Mouse (Mus musculus): ENCODE measurements around the gene Uggt1. TPM values are rescaled to one million over a fixed set of nuclear protein-coding genes. Genes with fewer than 3 reads are reported as not detected.

Uggt1 gene
- total RNA-seq, 2 experiments from 2014 or later, result 42.0 to 44.8 TPM

DNA sequence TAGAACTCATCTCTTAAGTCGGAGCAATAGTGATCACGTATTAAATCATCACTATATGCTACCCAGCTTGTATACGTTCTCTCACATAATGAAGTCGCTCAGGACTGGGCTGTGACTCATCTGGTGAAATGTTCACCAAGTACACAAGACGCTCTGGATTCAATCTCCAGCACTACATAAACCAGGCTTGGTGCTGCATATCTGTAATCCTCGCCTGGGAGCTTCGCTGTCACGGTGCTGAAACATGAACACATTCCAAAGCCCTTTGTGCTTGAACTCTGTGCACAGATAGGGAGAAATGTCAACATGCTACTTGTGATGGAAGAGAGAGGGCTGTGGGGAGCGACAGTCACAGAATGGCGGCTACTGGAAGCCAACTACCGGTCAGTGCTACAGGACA, 52.6 kb downstream of the Uggt1 start:
- DNase-seq (ENCODE audit: low spot score in 2 of 2), result no peak

DNA sequence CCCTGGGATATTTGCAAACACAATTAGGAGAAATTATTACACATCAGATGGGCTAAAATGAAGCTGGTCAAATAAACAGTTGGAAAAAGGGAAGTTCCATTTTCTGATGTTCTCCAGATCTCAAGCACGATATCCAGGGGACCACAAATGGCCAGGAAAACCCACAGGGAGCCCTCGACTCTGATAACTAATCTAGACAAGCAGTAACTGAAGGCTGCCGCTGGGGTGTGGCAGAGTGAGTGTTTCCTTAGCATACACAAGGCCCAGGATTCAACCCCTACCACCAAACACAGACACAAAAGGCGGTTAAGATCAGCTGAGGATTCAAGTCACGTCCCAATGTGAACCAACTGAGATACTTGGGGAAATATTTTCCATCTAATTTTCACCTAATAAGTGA, 64.5 kb downstream of the Uggt1 start:
- no peak for DNase-seq (ENCODE audit: low spot score in 2 of 2)

DNA sequence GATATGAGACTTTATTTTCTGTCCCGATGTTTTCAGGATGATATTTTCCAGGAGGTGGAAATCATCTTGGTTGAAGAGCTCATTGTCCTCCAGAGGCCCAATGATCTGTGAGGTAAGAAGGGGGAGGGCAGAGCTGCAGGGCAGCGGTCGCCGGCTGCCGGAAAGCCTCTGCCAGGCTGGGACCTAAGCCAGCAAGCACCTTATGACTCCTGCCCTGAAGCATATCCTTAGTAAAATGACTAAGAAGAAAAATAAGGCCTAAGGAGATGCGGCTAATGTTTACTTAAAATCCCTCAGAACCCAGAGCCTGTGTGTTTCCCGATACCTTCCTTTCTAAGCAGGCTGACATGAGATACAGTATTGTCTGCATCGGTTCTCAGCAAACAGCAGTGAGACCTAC, 71.1 kb downstream of the Uggt1 start:
- no peak for DNase-seq (ENCODE audit: low spot score in 2 of 2)

DNA sequence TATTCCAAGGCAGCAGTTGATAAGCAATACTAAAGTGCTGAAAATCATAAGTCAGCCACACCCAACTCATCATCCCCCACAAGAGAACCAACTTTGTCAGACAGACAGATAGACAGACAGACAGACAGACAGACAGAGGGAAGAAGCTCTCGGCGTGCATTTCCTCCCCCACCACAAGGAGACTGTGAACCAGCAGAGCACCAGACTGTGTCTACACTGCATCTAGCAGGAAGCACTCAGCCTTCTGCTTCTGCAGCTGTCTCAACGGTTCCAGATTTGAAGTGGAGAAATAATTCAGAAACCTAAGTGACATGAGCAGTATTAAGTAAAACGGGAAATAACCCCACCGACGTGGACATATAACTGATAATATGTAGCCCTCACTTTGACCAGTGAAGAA, 71.6 kb downstream of the Uggt1 start:
- no peak for DNase-seq (ENCODE audit: low spot score in 2 of 2)

DNA sequence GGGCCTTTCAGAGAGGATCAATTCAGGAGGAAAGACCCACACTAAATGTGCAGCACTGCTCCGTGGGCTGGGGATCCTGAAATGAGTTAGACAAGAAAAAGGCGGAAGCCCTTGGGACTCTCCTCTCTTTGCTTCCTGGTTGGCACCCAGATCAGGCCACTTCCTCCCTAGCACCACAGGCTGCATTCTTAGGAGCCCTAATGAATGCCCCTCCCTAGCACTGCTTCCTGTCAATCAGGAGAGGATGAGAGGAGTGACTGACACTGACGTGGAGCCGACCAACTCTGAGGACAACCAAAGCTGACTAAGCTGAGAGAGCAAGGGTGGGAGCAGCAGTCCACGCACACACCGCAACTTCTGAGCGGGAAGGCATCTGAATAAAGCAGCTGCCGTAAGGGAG, 81.8 kb downstream of the Uggt1 start:
- DNase-seq (ENCODE audit: low spot score in 2 of 2), result no peak

DNA sequence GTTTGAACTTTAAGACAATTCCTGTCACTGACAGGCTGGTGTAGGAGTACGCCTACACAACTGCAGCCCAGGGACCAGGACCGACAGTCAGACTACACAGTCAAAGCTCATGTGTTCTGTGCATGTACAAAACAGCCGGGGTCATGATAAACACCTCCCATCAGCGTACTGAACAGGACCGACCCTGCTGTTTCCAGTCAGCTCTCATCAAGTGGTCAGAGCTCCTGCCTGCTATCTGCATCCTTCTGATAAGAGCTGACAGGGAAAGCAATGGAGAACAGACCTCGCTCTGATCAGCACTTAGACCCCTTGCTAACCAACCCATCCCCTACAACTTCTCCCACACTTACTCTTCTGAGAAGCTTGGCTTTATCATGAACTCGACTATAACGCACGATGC, 83.3 kb downstream of the Uggt1 start:
- DNase-seq (ENCODE audit: low spot score in 2 of 2), result no peak

DNA sequence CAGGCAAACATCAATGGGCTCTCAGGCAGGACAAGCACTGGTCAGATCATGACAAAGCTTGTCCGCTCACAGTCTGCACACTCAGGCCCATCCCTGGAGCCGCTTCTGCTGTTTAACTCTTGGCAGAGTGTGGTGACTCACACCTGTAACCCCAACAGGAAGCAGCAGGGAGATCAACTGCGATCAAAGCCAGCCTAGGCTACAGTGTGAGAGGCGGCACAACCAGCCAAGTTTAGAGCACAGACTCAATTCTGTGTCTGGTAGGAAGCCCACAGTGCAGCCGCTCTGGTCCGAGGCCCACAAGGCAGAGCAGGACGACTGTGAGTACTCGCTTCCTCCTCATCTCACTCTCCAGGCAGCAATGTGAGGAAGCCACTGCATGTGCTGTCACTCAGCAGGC, 84.3 kb downstream of the Uggt1 start:
- no peak for DNase-seq (ENCODE audit: low spot score in 2 of 2)

DNA sequence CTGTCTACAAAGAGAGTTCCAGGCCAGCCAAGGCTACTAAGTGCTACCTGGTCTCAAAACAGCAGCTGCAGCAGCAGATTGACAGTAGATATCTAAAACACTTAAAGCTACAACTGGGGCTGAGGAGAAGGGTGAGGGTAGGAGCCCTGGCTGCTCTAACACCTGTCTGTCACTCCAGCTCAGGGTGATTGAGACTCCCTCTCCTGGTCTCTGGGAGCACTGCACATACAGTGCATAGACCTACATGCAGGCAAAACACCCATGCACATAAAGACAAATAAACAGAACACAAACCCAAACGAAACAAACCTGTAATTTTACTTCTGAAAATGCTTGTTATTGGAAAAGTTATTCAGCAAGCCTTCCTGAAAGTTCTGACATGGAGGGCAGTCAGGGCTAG, 95.1 kb downstream of the Uggt1 start:
- peak in 1 of 2 experiments; percentile 13 for DNase-seq (ENCODE audit: low spot score in 2 of 2)

DNA sequence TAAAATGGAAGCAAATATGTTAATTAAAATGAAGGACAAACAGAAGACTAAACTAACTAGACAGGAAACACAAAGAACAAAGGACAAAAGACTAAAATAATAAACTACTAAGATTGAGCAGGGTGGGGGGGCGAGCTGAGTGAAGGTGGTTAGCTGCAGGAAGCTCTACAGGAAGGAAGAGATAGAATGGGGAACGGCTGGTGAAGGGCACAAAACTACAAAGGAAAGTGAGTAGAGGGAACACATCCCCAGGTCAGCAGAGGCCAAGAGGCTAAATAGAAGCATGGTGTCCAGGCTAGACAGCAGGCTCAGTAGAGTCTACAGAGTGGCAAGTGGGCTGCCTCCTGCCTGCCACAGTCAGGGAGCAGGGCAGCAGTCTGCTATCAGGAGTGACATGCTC, 95.7 kb downstream of the Uggt1 start:
- no peak for DNase-seq (ENCODE audit: low spot score in 2 of 2)

DNA sequence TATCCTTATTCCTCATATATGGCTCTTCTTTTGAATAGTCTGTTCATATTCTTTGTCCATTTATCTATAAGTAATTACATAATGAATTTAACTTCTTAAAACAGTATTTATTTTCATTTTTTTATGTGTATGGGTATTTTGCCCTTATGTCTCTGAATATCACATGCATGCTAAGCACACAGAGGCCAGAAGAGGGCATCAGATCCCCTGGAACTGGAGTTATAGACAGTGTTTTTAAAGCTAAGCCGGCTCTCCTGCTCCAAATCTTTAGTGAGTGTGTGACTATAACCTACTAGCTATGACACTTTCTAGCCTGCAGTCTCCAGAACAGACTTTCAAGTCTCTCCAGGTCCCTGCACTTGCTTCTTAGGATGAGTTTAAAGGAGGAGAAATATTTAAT, 99.5 kb downstream of the Uggt1 start:
- DNase-seq (ENCODE audit: low spot score in 2 of 2), result peak; percentile 57 to 61

DNA sequence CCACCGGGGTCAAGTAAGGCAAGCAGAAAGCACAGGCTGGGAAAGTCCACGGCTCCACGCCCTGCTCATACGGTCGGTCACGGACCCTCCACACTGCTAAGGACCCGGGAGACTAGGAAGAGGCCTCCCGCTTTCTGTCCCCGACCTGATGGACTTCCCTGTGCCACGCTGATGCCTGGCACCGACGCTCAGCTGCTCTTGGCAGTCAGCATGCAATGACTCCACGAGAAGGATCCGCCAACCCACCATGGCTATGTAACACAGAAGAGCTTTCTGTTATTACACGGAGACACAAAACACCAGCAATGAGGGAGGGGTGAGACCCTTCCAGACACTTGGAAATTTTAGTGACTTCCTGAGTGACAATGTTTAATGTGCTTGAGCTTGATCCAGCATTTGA, 104.2 kb downstream of the Uggt1 start:
- DNase-seq (ENCODE audit: low spot score in 2 of 2), result no peak

DNA sequence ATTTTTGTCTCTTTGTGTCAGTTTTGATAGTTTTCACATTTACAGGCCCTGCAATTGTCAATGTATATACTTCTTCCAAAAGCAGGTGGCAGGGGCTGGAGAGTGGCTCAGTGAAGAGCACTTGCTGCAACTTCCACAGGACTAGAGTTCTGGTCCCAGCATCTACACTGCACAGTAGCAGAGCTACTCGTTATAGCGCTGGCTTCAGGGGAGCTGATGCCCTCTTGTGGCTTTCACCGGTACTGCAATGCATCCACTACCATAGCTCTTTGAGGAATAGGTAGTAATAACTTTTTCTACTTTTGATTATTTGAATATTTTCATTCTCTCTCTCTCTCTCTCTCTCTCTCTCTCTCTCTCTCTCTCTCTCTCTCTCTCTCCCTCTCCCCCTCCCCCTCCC, 109.9 kb downstream of the Uggt1 start:
- DNase-seq (ENCODE audit: low spot score in 2 of 2), result peak; percentile 67 to 84

DNA sequence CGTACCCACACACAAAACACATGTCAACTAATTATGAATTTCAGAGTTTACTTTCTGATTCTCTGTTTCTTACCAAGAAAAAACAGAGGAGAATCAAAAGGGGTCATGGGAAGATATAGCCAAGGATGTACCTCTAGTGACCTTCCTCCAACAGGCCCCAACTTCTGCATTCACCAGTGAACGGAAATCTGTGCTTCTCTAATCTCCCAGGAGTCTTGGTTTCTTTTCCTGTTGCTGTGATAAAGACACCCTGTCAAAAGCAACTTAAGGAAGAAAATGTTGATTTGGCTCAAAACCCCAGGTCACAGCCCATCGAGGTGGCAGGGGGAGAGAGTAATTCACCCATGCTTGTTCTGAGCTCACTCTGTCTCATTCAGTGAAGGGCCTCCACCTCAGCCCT, 110.9 kb downstream of the Uggt1 start:
- DNase-seq (ENCODE audit: low spot score in 2 of 2), result no peak

DNA sequence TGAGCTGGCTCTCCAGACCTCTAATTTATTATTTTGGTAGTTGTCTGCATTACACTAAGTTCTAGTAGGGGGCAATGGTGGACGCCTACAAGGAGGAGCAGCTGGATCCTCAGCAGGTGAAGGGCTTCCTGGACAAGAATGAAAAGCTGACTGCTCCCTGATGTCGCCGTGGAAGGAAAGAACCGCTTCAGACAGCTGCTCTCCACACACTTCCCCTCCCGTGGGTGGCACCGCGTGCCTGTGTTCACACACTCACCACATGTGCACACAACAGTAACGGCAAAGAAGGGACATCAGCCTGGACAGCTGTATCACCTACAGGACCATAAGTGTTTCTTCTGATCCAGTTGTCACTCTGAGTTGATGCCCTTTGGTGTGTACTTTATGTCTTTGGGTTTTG, 111.5 kb downstream of the Uggt1 start:
- no peak for DNase-seq (ENCODE audit: low spot score in 2 of 2)

DNA sequence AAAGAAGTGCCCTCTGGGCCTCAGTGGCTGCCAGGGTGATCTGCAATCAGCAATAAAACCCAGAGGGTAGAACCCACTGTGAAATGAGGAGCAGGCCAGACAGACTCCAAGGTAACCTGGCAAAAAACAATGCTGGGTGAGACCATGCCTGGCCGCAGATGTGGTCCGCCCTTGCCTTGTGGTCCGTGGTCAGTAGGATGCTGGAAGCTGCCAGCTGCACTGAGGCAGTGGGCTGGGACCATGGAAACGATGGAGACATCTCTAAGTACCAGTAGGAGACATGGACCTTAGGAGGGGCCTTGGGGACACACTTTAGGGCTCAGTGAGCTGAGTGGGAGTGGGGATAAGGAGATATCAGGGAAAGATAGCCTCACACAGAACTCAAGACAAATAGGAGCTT, 112.3 kb downstream of the Uggt1 start:
- no peak for DNase-seq (ENCODE audit: low spot score in 2 of 2)

DNA sequence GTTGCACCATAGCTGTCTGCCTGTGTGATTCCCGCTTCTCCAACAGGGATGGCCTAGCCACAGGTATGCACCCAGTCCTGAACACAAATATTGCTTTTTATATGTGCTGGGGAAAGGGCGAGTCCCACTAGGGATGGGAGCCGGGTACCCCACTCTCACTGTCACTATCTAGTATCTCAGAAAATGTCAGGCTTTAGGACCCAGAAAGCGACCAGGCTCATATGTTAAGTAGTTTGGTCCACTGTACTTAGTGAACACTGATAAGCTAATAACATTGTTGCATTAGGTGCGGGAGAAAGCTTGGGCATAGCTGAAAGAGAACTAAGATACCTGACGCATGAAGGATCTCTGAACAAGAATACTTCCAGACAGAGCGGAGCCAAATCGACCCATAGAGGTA, 112.8 kb downstream of the Uggt1 start:
- no peak for DNase-seq (ENCODE audit: low spot score in 2 of 2)

DNA sequence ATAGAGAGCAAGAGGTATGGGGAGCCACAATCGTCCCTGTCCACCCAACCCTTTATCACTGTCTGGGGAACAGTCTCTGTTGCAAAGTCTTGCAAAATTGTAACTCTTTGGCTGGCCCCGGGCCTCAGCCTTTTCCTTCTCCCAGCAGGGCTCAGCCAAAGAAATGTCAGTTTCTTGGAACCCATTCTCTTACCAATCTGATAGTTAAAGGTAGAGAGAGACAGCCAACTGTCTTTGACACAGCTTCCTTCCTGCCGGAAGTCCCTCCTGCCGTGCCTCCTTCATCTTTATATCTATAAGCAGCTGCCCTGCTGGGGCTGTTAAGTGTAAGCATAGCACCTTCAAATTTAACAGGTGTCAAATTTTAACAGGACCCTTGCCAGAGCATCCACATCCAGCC, 113.4 kb downstream of the Uggt1 start:
- no peak for DNase-seq (ENCODE audit: low spot score in 2 of 2)

DNA sequence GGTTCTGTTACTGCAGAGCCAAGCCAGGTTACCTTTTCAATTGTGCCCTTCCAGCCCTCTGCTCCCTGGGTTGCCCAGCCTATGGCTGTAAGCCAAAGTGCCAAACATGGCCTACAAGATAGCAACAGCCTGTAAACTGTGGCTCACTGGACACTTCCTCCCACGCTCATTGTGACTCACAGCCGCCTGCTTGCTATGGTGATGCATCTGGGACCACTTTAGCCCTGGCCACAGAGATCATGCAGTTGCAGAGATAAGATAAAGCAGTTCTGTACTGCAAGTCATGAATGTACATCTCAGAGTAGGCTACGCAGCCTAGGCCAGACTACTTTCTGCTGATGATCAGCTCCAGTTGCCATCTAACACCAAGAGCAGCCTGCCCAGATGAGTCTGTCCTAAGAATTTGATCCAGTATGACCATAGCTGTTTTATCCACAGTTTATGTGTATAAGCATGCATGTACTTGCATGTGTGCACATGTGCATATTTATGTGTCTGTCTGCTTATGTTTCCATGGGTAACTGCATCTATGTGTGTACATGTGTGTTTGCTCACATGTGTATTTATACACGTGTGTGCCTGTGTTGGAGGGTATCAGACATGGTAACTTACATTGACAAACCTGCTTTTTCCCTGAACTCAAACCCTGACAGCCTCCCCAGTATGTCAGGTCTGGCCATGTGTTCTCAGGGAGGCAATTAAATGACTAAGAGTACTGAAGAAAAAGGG, 114.0 kb downstream of the Uggt1 start:
- no peak for DNase-seq (ENCODE audit: low spot score in 2 of 2)

DNA sequence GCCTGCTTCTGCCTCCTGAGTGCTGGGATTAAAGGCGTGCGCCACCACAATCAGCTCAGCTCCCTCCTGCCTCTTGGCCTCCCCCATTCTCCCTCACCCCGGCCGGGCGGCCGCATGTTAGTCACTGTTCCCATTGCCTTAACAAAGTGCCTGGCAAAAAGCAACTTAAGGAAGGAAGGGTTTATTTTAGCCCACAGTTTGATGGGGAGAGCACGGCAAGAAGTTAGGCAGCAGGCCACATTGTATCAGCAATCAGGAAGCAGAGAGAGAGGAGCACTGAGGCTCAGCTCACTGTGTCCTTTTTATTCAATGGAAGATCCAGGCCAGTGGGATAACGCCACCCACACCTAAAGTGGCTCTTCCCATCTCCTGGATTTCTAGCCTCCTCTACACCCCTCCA, 114.6 kb downstream of the Uggt1 start:
- no peak for DNase-seq (ENCODE audit: low spot score in 2 of 2)

DNA sequence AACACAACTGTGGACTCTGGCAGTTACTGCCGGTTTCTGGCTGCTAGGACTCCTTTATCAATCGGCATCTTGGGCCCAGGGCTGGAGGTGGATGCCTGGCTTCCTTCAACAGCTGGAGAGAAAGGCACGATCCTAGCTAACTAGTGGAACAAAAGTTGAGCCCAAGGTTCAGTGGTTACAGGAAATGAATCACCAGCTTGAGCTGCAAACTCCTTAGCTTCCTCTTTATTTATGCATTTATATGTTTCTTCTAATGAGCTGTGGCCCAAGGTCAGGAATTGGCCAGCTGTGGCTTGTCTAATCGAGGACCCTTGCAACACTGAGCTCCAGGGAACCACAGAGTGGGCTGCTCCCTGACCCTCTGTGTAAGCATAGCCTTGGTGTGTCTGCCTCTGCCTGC, 115.4 kb downstream of the Uggt1 start:
- no peak for DNase-seq (ENCODE audit: low spot score in 2 of 2)

DNA sequence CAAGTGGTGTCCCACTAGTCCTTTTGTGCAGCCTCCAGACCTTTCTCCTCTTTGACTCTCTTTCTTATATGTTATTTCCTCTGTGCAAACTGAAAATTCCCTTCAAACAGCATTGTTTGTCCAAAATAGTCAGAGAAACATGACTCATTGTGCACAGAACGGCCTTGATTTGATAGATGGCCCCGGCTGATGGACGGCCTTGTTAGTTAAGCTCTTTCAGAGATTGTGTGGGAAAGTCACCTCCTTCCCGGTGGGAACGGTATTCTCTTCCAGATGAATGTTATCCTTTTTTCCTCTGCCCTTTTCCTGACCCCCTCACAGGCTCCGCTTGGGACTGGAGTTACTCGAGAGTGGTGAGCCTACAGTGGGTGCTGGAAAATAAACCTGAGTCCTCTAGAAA, 119.4 kb downstream of the Uggt1 start:
- DNase-seq (ENCODE audit: low spot score in 2 of 2), result no peak

DNA sequence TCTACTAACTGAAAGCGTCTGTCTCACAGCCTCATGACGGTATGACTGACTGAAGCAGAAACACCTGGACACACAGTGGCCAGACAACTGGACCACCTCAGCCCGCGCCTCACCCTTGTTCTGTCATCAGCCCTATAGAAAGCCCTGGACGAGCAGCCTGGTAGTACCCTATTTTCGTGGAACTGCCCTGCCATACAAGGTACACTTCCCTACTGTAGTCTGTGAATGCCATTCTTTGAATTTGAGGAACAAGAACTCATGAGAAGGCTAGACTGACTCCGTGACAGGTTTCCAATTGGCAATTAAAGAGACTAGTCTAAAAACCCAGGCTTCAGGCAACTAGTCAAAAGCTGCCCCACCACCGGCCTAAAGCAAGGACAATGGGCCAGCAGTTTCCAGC, 123.3 kb downstream of the Uggt1 start:
- DNase-seq (ENCODE audit: low spot score in 2 of 2), result no peak

DNA sequence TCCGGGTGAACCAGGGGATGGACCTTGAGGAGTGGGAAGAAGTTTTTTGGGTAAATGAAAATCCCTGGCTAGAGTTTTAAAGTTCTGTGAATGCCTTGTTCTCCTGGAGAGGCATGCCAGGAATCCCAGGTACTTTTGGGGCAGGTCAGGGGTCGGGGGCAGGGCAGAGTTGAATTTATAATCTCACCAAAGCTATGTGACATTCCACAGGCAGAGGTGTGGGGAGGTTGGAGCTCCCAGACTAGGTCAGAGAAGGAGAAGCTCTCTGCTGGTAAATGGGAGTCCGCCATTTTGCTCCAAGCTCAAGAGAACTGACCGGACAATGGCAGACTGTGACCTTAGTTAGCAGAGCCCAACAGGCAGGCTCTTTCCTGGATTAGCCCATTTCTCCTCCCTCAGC, 125.1 kb downstream of the Uggt1 start:
- DNase-seq (ENCODE audit: low spot score in 2 of 2), result no peak

DNA sequence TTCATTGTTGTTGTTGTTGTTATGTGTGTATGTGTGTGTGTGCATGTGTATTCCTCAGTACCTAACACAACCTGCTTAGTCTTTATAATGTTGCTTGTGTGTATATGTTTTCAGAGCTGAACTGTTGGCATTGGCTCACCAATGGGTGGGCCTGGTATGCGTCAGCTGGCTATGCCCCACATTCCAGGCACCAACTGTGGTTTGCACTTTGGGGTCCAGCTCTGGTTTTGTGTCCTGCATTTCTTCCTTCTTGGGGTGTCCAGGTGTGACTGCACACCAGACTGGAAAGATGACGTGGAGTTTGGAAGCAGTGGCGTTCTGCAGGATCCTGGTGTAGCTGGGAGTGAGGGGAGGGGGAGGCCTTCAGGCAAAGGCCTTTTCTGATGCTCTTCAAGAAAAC, 125.6 kb downstream of the Uggt1 start:
- no peak for DNase-seq (ENCODE audit: low spot score in 2 of 2)
